Mouse (Mus musculus) kidney, adult 2 months (tissue): Measurements from ENCODE around the gene Vmn1r64.

Experiments used
- CTCF ChIP-seq: fragments of 200-500 bp; conservative IDR thresholded peaks from 2 replicates; pipeline ENCODE4 v1.5.1; 2011; ENCODE audit warnings: low read depth, mild to moderate bottlenecking, control low read depth, low read length, moderate library complexity, mixed read lengths; ENCODE audit not compliant: insufficient read depth, insufficient read length
- POLR2A ChIP-seq: fragments of 200-500 bp; IDR thresholded peaks from one replicate; pipeline ENCODE4 v1.6.1; 2011; ENCODE audit warnings: low read depth, low read length, control low read depth

DNA sequence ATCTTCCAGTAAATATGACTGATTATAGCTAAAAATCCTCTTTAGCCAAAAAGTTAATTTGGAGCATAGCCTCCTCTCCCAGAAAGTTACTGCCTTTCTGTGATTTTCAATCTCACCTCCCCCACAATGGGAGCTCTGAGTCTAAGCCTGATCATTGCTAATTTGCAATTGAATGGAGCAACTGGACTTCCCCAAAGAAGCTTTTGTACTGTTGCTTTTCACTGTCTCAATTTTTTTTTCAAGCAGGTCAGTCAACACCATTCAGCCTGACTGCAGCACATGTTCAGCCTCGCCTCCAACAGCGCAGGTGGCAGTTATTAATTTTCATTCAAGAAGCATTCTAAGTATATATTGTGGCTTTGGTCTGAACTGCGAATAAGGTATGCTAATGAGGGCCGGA is 14.9 kb upstream of the Vmn1r64 start:
- TF ChIP-seq CTCF (no peak), POLR2A (no peak)
